Mouse (Mus musculus) testis, postnatal 10 days (tissue): ENCODE measurements around the gene Zbtb14.

ENCODE experiments used
- DNase-seq: peaks from one replicate; pipeline ENCODE4 v3.0.0; 2021; ENCODE audit warnings: low spot score

The Zbtb14 gene

GRCm38 (mm10) chr17:69382511-69383100 is at the start of gene Zbtb14:
Zbtb14 (plus strand) TSS chr17:69383050.
- DNase-seq = peak; percentile 95

DNA sequence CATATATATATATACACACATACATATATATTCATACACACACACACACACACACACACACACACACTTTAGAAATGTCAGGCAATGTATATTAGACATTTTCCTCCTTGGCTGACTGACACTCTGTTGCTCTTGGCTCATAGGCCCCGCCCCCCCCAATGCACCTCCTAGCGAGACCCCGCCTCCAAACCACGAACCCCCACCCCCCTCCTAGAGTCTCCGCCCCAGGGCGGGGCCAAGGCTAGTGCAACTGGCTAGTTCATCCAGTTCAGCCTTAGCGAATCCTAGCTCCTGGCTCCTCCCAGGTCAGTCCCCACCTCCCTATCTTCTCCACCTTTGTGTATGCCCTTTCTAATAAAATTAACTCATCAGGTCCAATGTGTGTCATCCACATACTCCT is 36.8 kb upstream of the Zbtb14 start:
- peak; percentile 53 for DNase-seq

GRCm38 (mm10) chr17:69349014-69349531 is 33.8 kb upstream of the Zbtb14 start:
- DNase-seq = peak; percentile 42

GRCm38 (mm10) chr17:69365049-69365448 is 17.8 kb upstream of the Zbtb14 start:
- DNase-seq = peak; percentile 73

DNA sequence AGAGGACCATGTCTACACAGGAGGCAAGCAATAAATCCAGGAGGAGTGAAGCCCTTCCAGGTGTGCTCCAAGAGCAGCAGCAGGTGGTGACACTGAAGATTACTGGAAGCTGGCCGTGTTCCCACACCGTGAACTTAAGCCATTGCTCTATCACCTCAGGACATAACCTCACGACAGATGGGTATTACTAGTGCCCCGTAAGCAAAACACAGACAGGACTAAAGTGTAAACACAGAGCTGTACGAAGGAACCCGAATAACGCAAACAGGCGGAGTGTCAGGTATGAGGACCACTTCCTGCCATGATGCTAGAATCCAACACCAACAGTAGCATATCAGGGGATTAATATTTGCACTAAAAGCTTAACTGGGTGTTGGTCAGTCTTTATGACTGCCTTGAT is 2.0 kb upstream of the Zbtb14 start:
- no peak for DNase-seq

GRCm38 (mm10) chr17:69383201-69383940 is 521 bp downstream of the Zbtb14 start:
- peak; percentile 86 for DNase-seq

DNA sequence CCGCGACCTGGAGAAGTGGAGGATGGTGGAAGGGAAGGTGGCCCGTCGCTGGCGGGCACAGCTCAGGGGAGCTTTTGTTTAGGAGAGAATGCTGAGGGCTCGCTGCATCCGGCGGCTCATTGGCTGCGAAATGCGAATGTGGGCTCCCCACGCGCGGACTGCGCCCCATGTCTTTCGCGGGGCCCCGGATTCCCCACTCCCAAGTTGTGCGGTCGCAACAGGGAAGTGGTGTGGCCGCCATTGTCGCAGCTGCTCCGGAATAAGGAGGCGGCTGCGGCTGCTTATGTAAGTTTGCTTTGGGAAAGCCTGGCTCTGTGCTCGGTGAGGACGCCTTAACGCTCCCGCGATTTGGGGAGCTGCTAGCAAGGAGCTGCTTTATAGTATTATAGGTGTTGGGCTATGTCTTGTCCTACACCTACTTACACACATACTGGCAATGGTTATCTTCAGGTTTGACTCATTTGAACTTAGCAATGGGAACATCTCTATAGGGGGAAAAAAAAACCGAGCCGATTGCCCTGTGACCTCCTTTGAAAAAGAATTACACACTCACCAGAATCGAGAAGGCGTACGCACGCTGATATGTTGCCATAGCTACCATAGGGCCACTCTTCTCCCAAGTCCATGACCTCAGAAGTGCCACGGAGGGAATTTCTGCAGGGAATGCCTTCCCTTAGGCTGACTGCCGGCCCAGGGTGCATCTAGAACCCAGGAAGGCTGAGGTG is 1.3 kb downstream of the Zbtb14 start:
- no peak for DNase-seq

- DNase-seq = no peak
Observed at GRCm38 (mm10) chr17:69396147-69397033, 13.5 kb downstream of the Zbtb14 start.

DNA sequence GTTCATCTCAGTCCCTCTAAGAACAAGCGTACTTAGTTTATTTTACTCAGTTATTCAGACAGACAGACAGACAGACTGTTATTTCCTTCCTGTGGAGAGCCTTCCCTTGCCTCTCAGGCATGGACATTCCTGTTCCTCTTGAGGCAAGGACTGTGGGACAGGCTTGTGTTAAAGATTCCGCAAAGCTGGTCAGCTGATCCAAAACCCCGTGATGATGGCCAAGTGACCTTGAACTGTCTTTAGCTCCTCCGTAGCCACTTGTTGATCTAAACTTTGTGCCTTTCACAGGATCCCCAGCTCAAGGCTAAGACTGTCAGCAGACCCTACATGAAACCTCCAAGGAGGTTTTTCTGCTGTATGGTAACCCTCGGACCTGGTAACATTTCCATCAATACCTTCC is 14.3 kb downstream of the Zbtb14 start:
- DNase-seq = no peak

DNA sequence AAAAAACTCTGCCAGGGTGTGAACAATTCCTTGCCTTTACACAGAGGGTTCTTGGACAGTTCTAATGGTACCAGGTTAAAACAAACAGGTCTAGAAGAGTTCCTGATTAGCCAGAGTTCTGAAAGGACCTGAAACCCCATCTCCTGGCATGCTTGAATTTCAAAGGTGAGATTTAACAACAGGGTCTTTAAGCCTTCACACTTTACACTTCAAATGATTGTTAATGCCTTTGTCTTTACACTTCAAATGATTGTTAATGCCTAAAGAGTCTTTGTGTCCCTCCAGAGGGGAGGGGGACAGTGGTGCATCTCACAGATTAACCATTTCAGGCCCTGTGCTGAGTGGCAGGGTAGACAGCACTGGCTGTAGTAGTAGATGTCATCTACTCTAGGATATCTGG is 15.2 kb downstream of the Zbtb14 start:
- no peak for DNase-seq

- no peak for DNase-seq
Observed at GRCm38 (mm10) chr17:69401146-69401545, 18.3 kb downstream of the Zbtb14 start.

DNA sequence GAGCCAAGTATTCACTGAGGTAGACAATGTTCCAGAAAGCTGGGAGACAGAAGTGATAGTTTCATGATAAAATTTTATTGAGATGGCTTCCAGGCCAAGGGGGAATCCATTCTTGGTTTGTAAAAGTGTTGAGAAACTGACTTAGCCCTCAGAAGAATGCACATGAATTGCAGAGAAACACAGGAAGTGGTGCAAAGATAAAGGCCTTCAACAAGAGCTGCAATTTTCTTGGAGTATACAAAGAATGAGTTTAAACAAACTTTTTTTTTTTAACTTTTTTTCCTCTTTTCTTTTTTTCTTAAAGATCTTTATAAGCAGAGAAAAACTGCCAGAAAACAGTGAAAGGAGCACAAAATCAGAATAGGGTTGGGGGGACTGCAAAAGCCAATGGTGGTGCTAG is 33.3 kb downstream of the Zbtb14 start:
- DNase-seq = no peak

DNA sequence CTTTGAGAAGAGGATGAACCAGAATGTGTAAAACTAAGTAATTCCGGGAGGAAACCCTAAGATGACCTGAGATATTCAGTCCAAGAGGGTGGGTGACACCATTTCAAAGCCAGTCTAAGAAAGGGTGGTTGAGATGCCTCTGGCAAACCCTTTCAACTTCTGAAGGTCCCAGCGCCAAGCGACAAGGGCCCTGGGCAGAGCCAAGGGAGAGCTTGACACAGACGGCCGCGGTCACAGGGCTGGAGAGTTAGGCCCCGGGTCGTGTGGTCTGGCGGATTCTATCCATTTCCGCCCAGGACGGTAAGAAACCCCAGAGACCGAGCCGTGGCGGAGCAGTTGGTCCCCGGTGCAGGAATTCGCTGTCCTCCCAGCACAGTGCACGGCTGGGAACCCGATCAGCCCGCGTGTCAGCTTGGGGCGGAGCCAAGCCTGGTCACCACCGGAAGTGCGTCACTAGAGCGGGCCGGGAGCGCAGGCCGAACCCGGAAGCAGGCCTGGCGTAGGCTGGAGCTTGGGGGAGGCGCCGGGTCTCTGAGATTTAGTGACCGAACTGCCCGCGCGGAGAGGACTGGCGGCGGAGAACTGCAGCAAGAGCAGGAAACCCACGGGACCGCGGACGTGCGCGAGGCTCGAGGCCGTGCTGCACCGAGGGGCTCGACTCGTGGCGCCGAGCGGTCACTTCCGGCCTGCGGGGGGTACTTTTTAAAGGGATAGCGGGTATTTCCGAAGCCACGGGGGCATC is 34.2 kb downstream of the Zbtb14 start:
- peak; percentile 97 for DNase-seq

DNA sequence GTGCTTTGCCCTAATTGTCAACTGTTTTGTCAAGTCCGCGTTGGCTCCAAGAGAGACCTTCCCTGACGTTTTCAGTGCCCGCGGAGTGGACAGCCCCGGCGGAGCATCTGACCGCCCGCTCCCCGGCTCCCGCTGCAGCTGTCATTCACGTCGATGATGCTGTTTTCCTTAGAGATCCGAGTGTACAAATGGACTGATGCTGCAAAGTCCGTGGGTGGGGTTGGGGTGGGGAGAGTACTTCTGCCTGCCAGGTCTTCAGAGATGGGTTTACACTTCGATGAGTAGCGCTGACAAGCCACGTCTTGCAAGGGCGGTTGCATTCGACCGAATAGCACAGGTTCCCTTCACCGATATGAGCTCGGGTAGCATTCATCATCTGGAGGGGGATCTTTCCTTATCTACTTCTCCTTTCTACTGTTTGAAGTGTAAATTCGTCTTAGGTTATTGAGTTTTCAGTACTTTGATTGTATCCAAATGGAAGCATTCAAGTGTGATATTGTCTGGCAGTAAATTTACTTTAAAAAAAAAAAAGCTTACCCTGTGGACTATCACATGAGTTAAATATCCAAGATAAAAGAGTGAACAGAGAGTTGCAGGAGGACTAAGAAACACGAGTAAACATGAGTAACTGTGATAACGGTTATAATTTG is 35.0 kb downstream of the Zbtb14 start:
- DNase-seq = no peak

DNA sequence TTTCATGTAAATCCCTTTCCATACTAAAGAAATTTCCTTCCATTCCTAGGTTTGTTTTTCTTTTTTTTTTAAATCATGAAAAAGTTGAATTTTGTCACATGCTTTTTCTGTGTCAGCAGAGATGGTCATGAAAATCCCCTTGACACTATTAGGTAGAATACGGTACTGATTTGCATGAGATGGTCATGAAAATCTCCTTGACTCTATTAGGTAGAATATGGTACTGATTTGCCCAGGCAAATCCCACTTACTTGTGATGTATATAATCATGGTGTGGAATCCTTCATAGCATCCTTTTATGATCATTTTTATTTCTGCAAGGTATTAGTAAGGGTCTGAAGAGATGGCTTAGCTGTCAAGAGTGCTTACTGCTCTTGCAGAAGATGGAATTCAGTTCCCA is 38.7 kb downstream of the Zbtb14 start:
- no peak for DNase-seq

GRCm38 (mm10) chr17:69437836-69438235 is 55.0 kb downstream of the Zbtb14 start:
- DNase-seq = no peak

DNA sequence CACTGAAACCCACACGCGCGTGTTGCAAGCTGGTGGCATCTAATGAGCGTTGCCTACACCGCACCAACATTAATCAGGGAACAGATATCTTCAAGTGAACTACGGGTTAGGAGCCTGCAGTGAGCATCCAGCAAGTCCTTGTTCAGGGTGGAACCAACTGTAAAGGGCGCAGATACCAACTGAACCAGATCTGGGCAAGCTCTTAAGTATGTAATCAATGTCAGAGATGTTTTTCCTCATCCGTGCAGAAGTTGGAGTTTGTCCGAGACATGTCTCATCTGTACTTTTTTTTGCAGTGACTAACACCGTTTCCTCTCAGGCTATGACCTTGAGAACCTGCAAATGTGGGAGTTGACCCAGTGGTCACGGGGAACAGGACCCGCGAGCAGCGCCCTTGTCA is 55.6 kb downstream of the Zbtb14 start:
- DNase-seq = no peak

GRCm38 (mm10) chr17:69438990-69439491 is 56.2 kb downstream of the Zbtb14 start, which contains the start of gene Akain1:
Akain1 (plus strand) TSS chr17:69439326.
- peak; percentile 87 for DNase-seq

DNA sequence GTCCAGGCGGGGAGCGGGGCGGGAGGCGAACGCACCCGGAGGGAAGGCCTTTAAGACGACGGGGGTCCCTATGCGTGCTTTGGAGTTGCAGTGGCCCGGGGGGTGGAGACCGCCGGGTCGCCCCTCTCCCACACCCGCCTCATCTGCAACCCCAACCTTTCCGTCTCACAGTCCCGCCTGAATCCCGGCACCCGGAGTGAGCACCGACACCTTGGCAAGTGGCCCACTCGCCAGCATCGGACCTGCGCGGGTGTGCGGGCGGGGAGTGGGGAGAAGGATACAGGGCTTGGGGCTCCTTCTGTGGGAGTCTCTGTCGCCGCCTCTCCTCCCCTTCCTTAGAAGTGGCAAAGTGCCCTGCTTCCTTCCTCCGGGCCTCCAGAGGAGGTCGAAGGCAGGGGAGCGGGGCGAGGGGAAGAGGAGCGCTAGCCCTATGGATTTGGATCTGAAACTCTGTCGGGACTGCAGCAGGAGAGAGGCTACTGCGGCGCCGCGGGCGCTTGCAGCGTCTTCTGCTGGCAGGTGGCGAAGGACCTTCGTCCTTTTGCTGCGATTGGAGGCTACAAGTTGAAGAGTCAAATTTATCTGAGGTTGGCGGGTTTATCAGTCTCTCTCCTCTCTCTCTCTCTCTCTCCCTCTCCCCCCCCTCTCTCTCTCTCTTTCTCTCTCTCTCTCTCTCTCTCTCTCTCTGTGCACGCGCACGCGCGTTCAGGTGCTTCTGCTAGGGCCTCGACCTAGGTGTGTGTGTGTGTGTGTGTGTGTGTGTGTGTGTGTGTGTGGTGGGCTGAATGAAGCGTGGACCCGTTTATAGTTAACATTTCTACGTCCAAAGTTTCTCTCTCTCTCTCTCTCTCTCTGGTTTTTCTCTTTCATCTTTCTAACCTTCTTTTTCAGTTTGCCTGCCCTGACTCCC is 57.0 kb downstream of the Zbtb14 start:
- peak; percentile 61 for DNase-seq
